Mouse (Mus musculus) embryonic fibroblast, embryonic 13.5 days (primary cell): Measurements from ENCODE around the gene Vmn1r7. TPM values are rescaled to one million over a fixed set of nuclear protein-coding genes. Genes with fewer than 3 reads are reported as not detected.
"Not testable (repeated sequence)": the region's sequence is repeated elsewhere in the genome, so short reads cannot be mapped to it uniquely, and the experiment has no call there.

Experiments used
- H3K27ac ChIP-seq: 2 replicates; pipeline ENCODE4 v1.5.1; 2012; ENCODE audit warnings: low read length, control low read depth, inconsistent platforms; ENCODE audit not compliant: insufficient read depth
- H3K4me1 ChIP-seq: 2 replicates; pipeline ENCODE4 v1.6.1; 2011; ENCODE audit warnings: low read length; ENCODE audit not compliant: control insufficient read depth, insufficient read depth
- H3K4me3 ChIP-seq: 2 replicates; pipeline ENCODE4 v1.5.1; 2011; ENCODE audit warnings: mild to moderate bottlenecking, control low read depth, low read length; ENCODE audit not compliant: insufficient read depth
- CTCF ChIP-seq: IDR thresholded peaks from 2 replicates; pipeline ENCODE4 v1.5.1; 2011; ENCODE audit warnings: mild to moderate bottlenecking, control low read depth, low read length, moderate library complexity, borderline replicate concordance; ENCODE audit not compliant: insufficient read depth
- POLR2A ChIP-seq: IDR thresholded peaks from 2 replicates; pipeline ENCODE4 v1.6.1; 2011; ENCODE audit warnings: low read depth, mild to moderate bottlenecking, control low read depth, low read length, moderate library complexity
- polyA plus RNA-seq: library from polyadenylated mRNA; stranded (reverse); fragments of >200 nt; gene quantifications from 2 replicates; pipeline ENCODE4 v1.2.4, GENCODE M21; 2011; ENCODE audit warnings: low read depth; ENCODE audit not compliant: missing spikeins, insufficient read length

Gene Vmn1r7
- not detected in 2 replicates for polyA plus RNA-seq

- H3K27ac ChIP-seq, H3K4me3 ChIP-seq, H3K4me1 ChIP-seq: not testable (repeated sequence)
These were observed at the start of gene Vmn1r7 for GRCm38 (mm10) chr6:57025224-57025623. Gene Vmn1r7 (minus strand): TSS chr6:57025324.

GRCm38 (mm10) chr6:57066487-57066886 is 41.4 kb upstream of the Vmn1r7 start, which contains the start of gene Vmn1r9:
Gene Vmn1r9 (plus strand): TSS chr6:57066787.
- Histone ChIP-seq H3K4me1 (no peaks in the 10 kb centered on the region), H3K4me3 (no peak within 1 kb of the TSS), H3K27ac (no peak within 1 kb of the TSS)
- no peak for TF ChIP-seq CTCF
- no peak for TF ChIP-seq POLR2A

GRCm38 (mm10) chr6:57063730-57064129 is 38.6 kb upstream of the Vmn1r7 start:
- Histone ChIP-seq H3K27ac (no peak overlapping the region), H3K4me1 (no peaks in the 10 kb centered on the region), H3K4me3 (no peak overlapping the region)
- TF ChIP-seq CTCF = no peak
- TF ChIP-seq POLR2A = no peak

DNA sequence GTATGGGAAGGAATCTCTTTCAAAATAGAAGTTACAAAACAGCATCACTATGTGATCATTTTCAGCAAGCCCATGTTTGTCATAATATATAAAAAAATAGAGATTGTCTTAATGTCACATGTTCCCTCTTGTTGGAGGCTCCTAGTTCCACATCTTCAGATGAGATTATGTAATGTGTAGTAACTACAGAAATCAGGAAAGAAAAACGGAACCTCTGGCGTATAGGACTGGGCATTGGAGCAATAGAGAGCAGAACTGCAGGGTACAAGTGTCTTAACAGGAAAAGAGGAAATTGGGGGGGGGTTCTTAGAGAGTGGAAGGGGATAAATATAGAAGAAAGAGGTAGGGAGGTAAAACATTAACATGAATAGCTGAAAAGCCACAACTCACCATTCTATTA is 9.6 kb upstream of the Vmn1r7 start:
- Histone ChIP-seq H3K4me1 (no peaks in the 10 kb centered on the region), H3K4me3 (no peak overlapping the region), H3K27ac (no peak overlapping the region)
- TF ChIP-seq POLR2A (no peak), CTCF (no peak)

DNA sequence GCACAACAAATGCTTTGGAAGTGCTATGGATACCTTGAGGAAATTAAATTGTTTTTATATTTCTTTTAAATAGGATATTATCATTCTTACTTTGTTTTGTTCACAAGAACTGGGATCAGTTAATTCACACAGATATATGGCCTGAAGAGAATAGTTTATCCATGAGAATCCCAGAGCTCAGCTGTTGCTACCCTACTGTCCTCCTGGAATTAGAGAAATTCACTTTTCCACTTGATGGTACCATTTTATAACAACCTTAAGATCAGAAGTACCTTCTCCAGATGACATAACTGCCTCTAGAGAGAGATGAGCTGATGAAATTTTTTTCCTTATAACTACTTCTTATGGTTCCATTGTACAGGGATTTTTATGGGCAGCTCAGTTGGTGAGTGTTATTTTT is 6.9 kb upstream of the Vmn1r7 start, which contains the start of gene Vmn1r8:
Gene Vmn1r8 (plus strand): TSS at position 301 of the 400 bp plus-strand sequence.
- Histone ChIP-seq H3K27ac (no peak within 1 kb of the TSS), H3K4me1 (no peaks in the 10 kb centered on the region), H3K4me3 (no peak within 1 kb of the TSS)
- no peak for TF ChIP-seq POLR2A
- no peak for TF ChIP-seq CTCF

DNA sequence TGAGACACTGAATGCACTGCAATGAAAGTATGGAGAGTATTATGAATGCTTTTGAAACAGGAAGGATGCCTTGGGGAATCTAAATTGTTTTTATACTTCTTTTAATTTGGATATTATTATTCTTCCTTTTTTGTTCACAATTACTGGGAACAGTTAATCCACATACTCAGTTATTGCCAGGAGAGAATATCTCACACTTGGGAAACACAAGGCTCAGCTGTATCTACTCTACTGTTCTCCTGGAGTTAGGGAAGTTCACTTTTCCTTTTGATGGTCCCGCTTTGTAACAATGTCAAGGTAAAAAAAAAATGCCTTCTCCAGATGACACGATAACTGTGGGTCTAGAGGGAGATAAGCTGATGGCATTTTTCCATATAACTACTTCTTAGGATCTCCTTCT is 28.2 kb downstream of the Vmn1r7 start, which contains the start of gene Vmn1r6:
Gene Vmn1r6 (plus strand): TSS at position 301 of the 400 bp plus-strand sequence.
- TF ChIP-seq POLR2A (no peak), CTCF (no peak)
- H3K27ac ChIP-seq = no peak within 1 kb of the TSS
- no peaks in the 10 kb centered on the region for H3K4me1 ChIP-seq
- H3K4me3 ChIP-seq = no peak within 1 kb of the TSS

Other genes with a start within 250 kb of the Vmn1r7 start
- gene Kbtbd2, start 227.5 kb downstream of the Vmn1r7 start, polyA plus RNA-seq = 37.8 and 47.3 TPM in 2 replicates
- 340 and 352 TPM in 2 replicates for gene Fkbp9, start 193.3 kb downstream of the Vmn1r7 start, polyA plus RNA-seq
- 17.3 and 27.0 TPM in 2 replicates for gene Nt5c3, start 101.4 kb downstream of the Vmn1r7 start, polyA plus RNA-seq
- not detected in 2 replicates for gene Vmn1r4, start 101.3 kb downstream of the Vmn1r7 start, polyA plus RNA-seq
- not detected in 2 replicates for gene Vmn1r5, start 55.1 kb downstream of the Vmn1r7 start, polyA plus RNA-seq
- gene Vmn1r6, start 28.1 kb downstream of the Vmn1r7 start, polyA plus RNA-seq = not detected in 2 replicates
- gene Vmn1r8, start 7.0 kb upstream of the Vmn1r7 start, polyA plus RNA-seq = not detected in 2 replicates
- not detected in 2 replicates for gene Vmn1r9, start 41.5 kb upstream of the Vmn1r7 start, polyA plus RNA-seq
- not detected in 2 replicates for gene Vmn1r10, start 84.1 kb upstream of the Vmn1r7 start, polyA plus RNA-seq
- not detected in 2 replicates for gene Vmn1r11, start 108.1 kb upstream of the Vmn1r7 start, polyA plus RNA-seq
- not detected in 2 replicates for gene Vmn1r12, start 131.6 kb upstream of the Vmn1r7 start, polyA plus RNA-seq
- 0.63 and 3.1 TPM in 2 replicates for gene Vmn1r13, start 178.0 kb upstream of the Vmn1r7 start, polyA plus RNA-seq
- not detected in 2 replicates for gene Vmn1r14, start 206.4 kb upstream of the Vmn1r7 start, polyA plus RNA-seq
- not detected in 2 replicates for gene Vmn1r15, start 232.6 kb upstream of the Vmn1r7 start, polyA plus RNA-seq